Mouse (Mus musculus) urinary bladder, postnatal 4 days (tissue): ENCODE data around the gene Wdr4.

Source experiments
- DNase-seq, 2 experiments: peaks; one replicate each; pipeline ENCODE4 v3.0.0; 2021 to 2022; ENCODE audit warnings: low spot score in 2 of 2

The Wdr4 gene

GRCm38 (mm10) chr17:31497726-31498125, 22.1 kb downstream of the Wdr4 start:
- DNase-seq, result no peak

- no peak for DNase-seq
Measured at GRCm38 (mm10) chr17:31494989-31495388, 24.8 kb downstream of the Wdr4 start.

- DNase-seq, result peak; percentile 67 to 74
Measured at GRCm38 (mm10) chr17:31492416-31492815, 27.4 kb downstream of the Wdr4 start.

- no peak for DNase-seq
Measured at GRCm38 (mm10) chr17:31491355-31491754, 28.4 kb downstream of the Wdr4 start.

GRCm38 (mm10) chr17:31487433-31488060, 32.2 kb downstream of the Wdr4 start:
- DNase-seq, result no peak

GRCm38 (mm10) chr17:31486616-31487198, 33.1 kb downstream of the Wdr4 start:
- no peak for DNase-seq

GRCm38 (mm10) chr17:31479108-31479844, 40.5 kb downstream of the Wdr4 start:
- no peak for DNase-seq

- no peak for DNase-seq
Measured at GRCm38 (mm10) chr17:31478606-31479005, 41.2 kb downstream of the Wdr4 start.

GRCm38 (mm10) chr17:31474388-31474787, 45.4 kb downstream of the Wdr4 start:
- DNase-seq, result no peak

GRCm38 (mm10) chr17:31470766-31471418, 48.9 kb downstream of the Wdr4 start:
- DNase-seq, result no peak

- DNase-seq, result no peak
Measured at GRCm38 (mm10) chr17:31468496-31468895, 51.3 kb downstream of the Wdr4 start.

- DNase-seq, result no peak
Measured at GRCm38 (mm10) chr17:31466854-31467253, 52.9 kb downstream of the Wdr4 start.

GRCm38 (mm10) chr17:31462506-31462905, 57.3 kb downstream of the Wdr4 start:
- DNase-seq, result no peak

GRCm38 (mm10) chr17:31460416-31460815, 59.4 kb downstream of the Wdr4 start:
- DNase-seq, result no peak

GRCm38 (mm10) chr17:31456723-31457567, 62.8 kb downstream of the Wdr4 start:
- peak in 1 of 2 experiments; percentile 62 for DNase-seq

GRCm38 (mm10) chr17:31454056-31454455, 65.7 kb downstream of the Wdr4 start:
- DNase-seq, result no peak

- no peak for DNase-seq
Measured at GRCm38 (mm10) chr17:31453476-31453875, 66.3 kb downstream of the Wdr4 start.

GRCm38 (mm10) chr17:31452816-31453215, 67.0 kb downstream of the Wdr4 start:
- no peak for DNase-seq

- peak in 1 of 2 experiments; percentile 53 for DNase-seq
Measured at GRCm38 (mm10) chr17:31451179-31451708, 68.5 kb downstream of the Wdr4 start.

GRCm38 (mm10) chr17:31450206-31450605, 69.6 kb downstream of the Wdr4 start:
- no peak for DNase-seq

- DNase-seq, result no peak
Measured at GRCm38 (mm10) chr17:31448519-31448918, 71.3 kb downstream of the Wdr4 start.
